Mouse (Mus musculus): ENCODE measurements around the gene Eipr1.

- TF ChIP-seq IRF4 (IDR thresholded peaks at IDR 0.05; ENCODE audit: low read depth, low read length): no peak
- TF ChIP-seq ELF1 (IDR thresholded peaks at IDR 0.05; ENCODE audit: low read depth, low read length): no peak
- no peak for TF ChIP-seq CTCF (conservative IDR thresholded peaks at IDR 0.05 in 1 of 2, IDR thresholded peaks at IDR 0.05 in 1 of 2; ENCODE audit: low read depth in 2 of 2, low read length in 2 of 2)
- TF ChIP-seq EP300 (IDR thresholded peaks at IDR 0.05; ENCODE audit: low read length): no peak
- no peak for TF ChIP-seq UBTF (IDR thresholded peaks at IDR 0.05; ENCODE audit: low read depth, low read length)
- TF ChIP-seq CHD2 (IDR thresholded peaks at IDR 0.05; ENCODE audit: low read length): no peak
- TF ChIP-seq SMC3 (IDR thresholded peaks at IDR 0.05; ENCODE audit: low read depth, low read length): no peak
Observed at GRCm38 (mm10) chr12:28838268-28838667, 86.7 kb downstream of the Eipr1 start.

Data from CH12.LX (cell line).